Mouse (Mus musculus): ENCODE results near the gene Gm4131. TPM values are rescaled to one million over a fixed set of nuclear protein-coding genes. Genes with fewer than 3 reads are reported as not detected.
A peak's percentile ranks its signal among the peaks of the same experiment; 100 is the strongest.

Gm4131 gene
- polyA plus RNA-seq, 1 experiment from 2014 or later = 0.17 TPM

- H3K9ac ChIP-seq (replicated peaks; ENCODE audit: low read depth, low read length) = no peak overlapping the region
- H3K9me3 ChIP-seq (ENCODE audit: control insufficient read depth, low read length) = no peaks in the 10 kb centered on the region
- WGBS = 88% methylated on average over 3 of the region's 3 CpGs
- no peak overlapping the region for H3K4me3 ChIP-seq (ENCODE audit: low read depth, low read length)
- no peaks in the 10 kb centered on the region for H3K4me1 ChIP-seq (ENCODE audit: control insufficient read depth, insufficient read depth, low read length)
- no peaks in the 10 kb centered on the region for H3K36me3 ChIP-seq (ENCODE audit: control insufficient read depth, insufficient read depth, low read length)
- no peak overlapping the region for H3K4me2 ChIP-seq (ENCODE audit: low read depth, low read length)
- no peak overlapping the region for H3K27ac ChIP-seq (ENCODE audit: low read depth, low read length)
- H3K27me3 ChIP-seq (ENCODE audit: control insufficient read depth, insufficient read depth, low read length) = no peaks in the 10 kb centered on the region
- no peak for ATAC-seq (ENCODE audit: low read depth)
Observed at GRCm38 (mm10) chr14:62417501-62417900, 149.2 kb downstream of the Gm4131 start.

DNA sequence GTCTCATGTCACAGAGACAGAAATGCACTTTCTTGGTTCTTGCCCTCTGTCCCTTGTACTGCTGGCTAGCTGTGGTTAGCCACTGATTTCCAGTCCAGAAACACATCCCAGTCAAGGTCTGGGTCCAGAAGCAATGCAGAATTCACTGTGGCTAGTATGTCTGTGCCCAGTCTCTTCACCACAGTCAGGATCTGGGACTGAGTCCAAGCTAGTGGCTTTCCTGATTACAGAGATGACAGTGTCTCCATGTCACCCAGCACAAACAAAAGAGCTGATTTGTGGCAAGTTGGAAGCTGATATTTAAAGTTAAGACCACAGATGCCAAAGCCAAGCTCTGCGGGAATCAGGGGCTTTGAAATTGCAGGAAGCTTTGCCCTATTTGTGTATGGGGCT, 150.0 kb downstream of the Gm4131 start:
- Histone ChIP-seq H3K4me3 (ENCODE audit: low read depth, low read length) (no peak overlapping the region), H3K27ac (ENCODE audit: low read depth, low read length) (peak overlapping the region; percentile 66; the same call in 1 of the 2 replicates), H3K9me3 (ENCODE audit: control insufficient read depth, low read length) (no peaks in the 10 kb centered on the region), H3K4me1 (ENCODE audit: control insufficient read depth, insufficient read depth, low read length) (no peaks in the 10 kb centered on the region), H3K36me3 (ENCODE audit: control insufficient read depth, insufficient read depth, low read length) (no peaks in the 10 kb centered on the region), H3K4me2 (ENCODE audit: low read depth, low read length) (no peak overlapping the region), H3K9ac (replicated peaks; ENCODE audit: low read depth, low read length) (no peak overlapping the region), H3K27me3 (ENCODE audit: control insufficient read depth, insufficient read depth, low read length) (no peaks in the 10 kb centered on the region)
- 19% methylated on average over 1 of the region's 1 CpGs for WGBS
- peak; percentile 75 for ATAC-seq (ENCODE audit: low read depth)

GRCm38 (mm10) chr14:62416007-62416741, 150.5 kb downstream of the Gm4131 start:
- no peaks in the 10 kb centered on the region for H3K4me1 ChIP-seq (ENCODE audit: control insufficient read depth, insufficient read depth, low read length)
- peak; percentile 88 for ATAC-seq (ENCODE audit: low read depth)
- no peak overlapping the region for H3K4me3 ChIP-seq (ENCODE audit: low read depth, low read length)
- 16% methylated on average over 7 of the region's 7 CpGs for WGBS
- H3K4me2 ChIP-seq (ENCODE audit: low read depth, low read length) = no peak overlapping the region
- no peaks in the 10 kb centered on the region for H3K27me3 ChIP-seq (ENCODE audit: control insufficient read depth, insufficient read depth, low read length)
- no peak overlapping the region for H3K9ac ChIP-seq (replicated peaks; ENCODE audit: low read depth, low read length)
- peak overlapping the region; percentile 66; the same call in 1 of the 2 replicates for H3K27ac ChIP-seq (ENCODE audit: low read depth, low read length)
- H3K36me3 ChIP-seq (ENCODE audit: control insufficient read depth, insufficient read depth, low read length) = no peaks in the 10 kb centered on the region
- no peaks in the 10 kb centered on the region for H3K9me3 ChIP-seq (ENCODE audit: control insufficient read depth, low read length)

Other genes with a start within 250 kb of the Gm4131 start
- gene Gucy1b2, start 110.6 kb downstream of the Gm4131 start, polyA plus RNA-seq (2014; fragmentation: Nextera tagmentation; extraction: Ambion mirVana) = 0.19 and 0.60 TPM in 2 replicates
- gene Fam124a, start 11.2 kb downstream of the Gm4131 start, polyA plus RNA-seq (2014; fragmentation: Nextera tagmentation; extraction: Ambion mirVana) = 35.4 and 52.4 TPM in 2 replicates
- 0.26 TPM in 1 of 2 replicates, not detected in the other for gene Serpine3, start 96.7 kb upstream of the Gm4131 start, polyA plus RNA-seq (2014; fragmentation: Nextera tagmentation; extraction: Ambion mirVana)
- 19.8 and 22.5 TPM in 2 replicates for gene Ints6, start 194.2 kb upstream of the Gm4131 start, polyA plus RNA-seq (2014; fragmentation: Nextera tagmentation; extraction: Ambion mirVana)